Mouse (Mus musculus) stomach, postnatal 0 days (tissue): ENCODE data around the gene Fam221a. TPM values are rescaled to one million over a fixed set of nuclear protein-coding genes. Genes with fewer than 3 reads are reported as not detected.

ENCODE experiments used
- ATAC-seq: fragments of 200-750 bp; cut with Nextera tagmentation; 2 replicates; pipeline ENCODE4 v1.8.0; 2017; ENCODE audit not compliant: low FRiP score, low TSS enrichment
- DNase-seq: peaks from one replicate; pipeline ENCODE4 v3.0.0-alpha.2; 2016; ENCODE audit warnings: low spot score
- H3K27ac ChIP-seq: fragments of 300-500 bp; sonication (generic); replicated peaks from 2 replicates; pipeline ENCODE4 v1.5.1; 2014; ENCODE audit warnings: mild to moderate bottlenecking, control low read depth
- H3K27me3 ChIP-seq: fragments of 300-500 bp; sonication (generic); 2 replicates; pipeline ENCODE4 v1.6.1; 2014; ENCODE audit warnings: low read length; ENCODE audit not compliant: control insufficient read depth, insufficient read depth
- H3K36me3 ChIP-seq: fragments of 300-500 bp; sonication (generic); 2 replicates; pipeline ENCODE4 v1.6.1; 2014; ENCODE audit warnings: low read length, mixed read lengths; ENCODE audit not compliant: control insufficient read depth, insufficient read depth
- H3K4me1 ChIP-seq: fragments of 300-500 bp; sonication (generic); replicated peaks from 2 replicates; pipeline ENCODE4 v1.6.1; 2014; ENCODE audit warnings: antibody characterized with exemption; ENCODE audit not compliant: control insufficient read depth, insufficient read depth
- H3K4me2 ChIP-seq: fragments of 300-500 bp; sonication (generic); replicated peaks from 2 replicates; pipeline ENCODE4 v1.6.1; 2014; ENCODE audit warnings: low read depth, mild to moderate bottlenecking, control low read depth, moderate library complexity
- H3K4me3 ChIP-seq: fragments of 300-500 bp; sonication (generic); 2 replicates; pipeline ENCODE4 v1.5.1; 2014; ENCODE audit warnings: low read depth, low read length, control low read depth
- H3K9ac ChIP-seq: fragments of 300-500 bp; sonication (generic); 2 replicates; pipeline ENCODE4 v1.6.1; 2014; ENCODE audit warnings: mild to moderate bottlenecking, low read length, control low read depth, mixed read lengths
- H3K9me3 ChIP-seq: fragments of 300-500 bp; sonication (generic); 2 replicates; pipeline ENCODE4 v1.6.1; 2016; ENCODE audit warnings: low read length; ENCODE audit not compliant: control insufficient read depth
- CTCF ChIP-seq: IDR thresholded peaks from 2 replicates; pipeline ENCODE4 v1.5.1; 2016; ENCODE audit warnings: antibody characterized with exemption, low read depth, mild to moderate bottlenecking, moderate library complexity
- EP300 ChIP-seq: optimal IDR thresholded peaks from 2 replicates; pipeline ENCODE3; 2016; ENCODE audit warnings: antibody characterized with exemption
- WGBS: fragments of 180-500 bp; shearing (Covaris S2); extraction: QIAGEN DNeasy Blood & Tissue Kit; methylation state at CpG from one replicate; pipeline ENCODE4 v1.1.7; 2014; 5-methylcytosine and 5-hydroxymethylcytosine counted together
- polyA plus RNA-seq: library from polyadenylated mRNA; unstranded; fragments of >200 nt; fragmentation: Nextera tagmentation; extraction: Ambion mirVana; gene quantifications from 2 replicates; pipeline ENCODE4 v1.2.1, GENCODE M21; 2015

Gene Fam221a
- 4.4 and 4.7 TPM in 2 replicates for polyA plus RNA-seq

DNA sequence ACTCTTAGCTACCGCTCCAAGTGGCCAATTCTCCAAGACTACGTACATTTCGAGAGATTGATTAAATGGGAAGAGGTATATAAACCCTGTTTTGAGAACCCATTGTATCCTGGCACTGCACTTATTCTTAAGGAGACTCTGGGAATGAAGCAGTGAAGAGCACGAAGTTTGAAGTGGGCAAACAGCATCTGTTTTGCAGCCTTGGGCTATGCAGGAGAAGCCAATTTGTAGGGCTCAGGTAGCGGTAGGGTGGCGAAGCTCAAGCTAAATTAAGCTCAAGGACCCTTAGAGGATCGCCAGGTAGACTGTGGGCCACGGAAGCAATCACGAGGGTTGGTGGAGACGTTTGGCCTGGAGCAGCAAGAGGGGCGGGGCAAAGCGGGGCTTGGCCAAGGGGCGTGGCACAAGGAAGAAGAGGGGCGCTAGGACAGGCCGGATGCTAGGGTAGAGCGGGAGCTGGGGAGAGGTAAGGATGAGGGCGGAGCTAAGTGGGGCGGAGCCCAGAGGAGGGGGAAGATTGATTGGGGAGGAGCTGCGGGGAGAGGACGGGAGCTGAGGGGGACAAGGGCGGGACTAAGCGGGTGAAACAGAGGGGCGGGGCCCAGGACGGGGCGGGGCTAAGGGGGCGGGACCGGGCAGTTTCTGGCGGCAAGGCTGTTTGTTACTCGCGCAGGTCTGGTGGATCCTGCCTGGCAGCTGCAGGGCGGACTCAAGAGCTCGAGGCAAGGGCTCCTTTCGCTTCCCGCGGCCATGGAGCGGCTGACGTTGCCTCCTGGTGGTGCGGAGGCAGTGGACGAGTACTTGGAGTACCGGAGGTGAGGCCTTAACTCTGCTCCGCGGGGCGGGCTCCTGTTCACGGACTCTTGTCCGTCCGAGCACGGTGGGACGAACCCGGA, at the start of gene Fam221a:
TSS of gene Fam221a (plus strand) at position 581 of the 896 bp plus-strand sequence.
- H3K4me3 ChIP-seq: peak within 1 kb of the TSS; percentile 61
- H3K27ac ChIP-seq: peak within 1 kb of the TSS; percentile 88
- ATAC-seq (peak; percentile 99), DNase-seq (peak; percentile 98)
- no peaks in the 10 kb centered on the region for H3K27me3 ChIP-seq
- H3K4me2 ChIP-seq: peak within 1 kb of the TSS; percentile 74
- peak within 1 kb of the TSS; percentile 70 for H3K9ac ChIP-seq
- WGBS: 5% methylated on average over 44 of the region's 49 CpGs
- no peaks in the 10 kb centered on the region for H3K4me1 ChIP-seq
- TF ChIP-seq CTCF: peak; percentile 65
- TF ChIP-seq EP300: no peak
- H3K36me3 ChIP-seq: no peaks in the 10 kb centered on the region
- H3K9me3 ChIP-seq: no peaks in the 10 kb centered on the region

- no peaks in the 10 kb centered on the region for H3K9me3 ChIP-seq
- no peaks in the 10 kb centered on the region for H3K4me1 ChIP-seq
- under 1% methylated on average over 46 of the region's 47 CpGs for WGBS
- peak within 1 kb of the TSS; percentile 79 for H3K9ac ChIP-seq
- TF ChIP-seq EP300: no peak
- TF ChIP-seq CTCF: peak; percentile 79
- H3K27ac ChIP-seq: peak within 1 kb of the TSS; percentile 90
- H3K4me2 ChIP-seq: peak within 1 kb of the TSS; percentile 75
- ATAC-seq: peak; percentile 99
- DNase-seq: peak; percentile 99
- no peaks in the 10 kb centered on the region for H3K36me3 ChIP-seq
- peak within 1 kb of the TSS; percentile 70 for H3K4me3 ChIP-seq
- no peaks in the 10 kb centered on the region for H3K27me3 ChIP-seq
These were observed 48.5 kb upstream of the Fam221a start, which contains the start of gene Ccdc126 for GRCm38 (mm10) chr6:49318966-49319594. Ccdc126 (plus strand) TSS chr6:49319274.

DNA sequence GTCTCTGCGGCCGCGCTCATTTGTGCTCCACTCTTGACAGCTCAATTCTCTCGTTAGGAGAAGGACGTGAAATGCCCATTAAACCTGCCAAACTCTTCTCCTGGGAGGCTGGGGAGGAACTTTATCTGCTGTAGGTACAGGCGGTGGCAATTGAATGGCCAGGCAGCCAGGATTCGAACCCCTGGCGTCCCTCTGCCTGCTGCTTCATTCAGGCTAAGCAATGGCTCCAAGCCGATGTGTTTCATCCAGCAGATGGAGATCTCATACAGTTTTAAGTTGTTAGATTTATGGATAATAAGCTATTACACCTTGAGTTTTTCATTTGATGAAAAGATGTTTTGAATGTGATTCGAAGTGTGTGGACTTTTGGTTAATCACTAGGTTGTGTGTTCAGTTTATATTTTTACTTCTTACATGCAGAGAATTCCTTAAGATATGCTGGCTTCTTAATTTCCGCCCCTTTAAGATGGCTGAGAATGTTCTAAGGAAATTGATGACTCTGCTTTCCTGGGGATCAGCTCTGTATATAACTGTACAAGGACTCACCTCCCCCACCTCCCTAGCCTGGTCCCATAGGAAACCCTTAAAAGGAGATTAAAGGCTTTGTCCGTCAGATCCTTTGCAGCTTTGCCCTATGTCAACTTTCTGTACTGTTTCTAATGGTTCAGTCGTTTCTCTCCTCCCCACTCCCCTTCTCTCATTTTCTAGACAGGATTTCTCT, 47.8 kb upstream of the Fam221a start:
- peak overlapping the region; percentile 79 for H3K9ac ChIP-seq
- no peaks in the 10 kb centered on the region for H3K4me1 ChIP-seq
- 7% methylated on average over 13 of the region's 13 CpGs for WGBS
- H3K36me3 ChIP-seq: no peaks in the 10 kb centered on the region
- DNase-seq (no peak), ATAC-seq (peak; percentile 4; the same call in 1 of the 2 replicates)
- peak overlapping the region; percentile 90 for H3K27ac ChIP-seq
- H3K27me3 ChIP-seq: no peaks in the 10 kb centered on the region
- no peak for TF ChIP-seq EP300
- peak; percentile 51 for TF ChIP-seq CTCF
- no peaks in the 10 kb centered on the region for H3K9me3 ChIP-seq
- peak overlapping the region; percentile 75 for H3K4me2 ChIP-seq
- peak overlapping the region; percentile 70 for H3K4me3 ChIP-seq

- no peaks in the 10 kb centered on the region for H3K9me3 ChIP-seq
- H3K4me2 ChIP-seq: no peak overlapping the region
- no peak for DNase-seq
- no peak for ATAC-seq
- no peak for TF ChIP-seq CTCF
- no peak for TF ChIP-seq EP300
- H3K4me1 ChIP-seq: no peaks in the 10 kb centered on the region
- H3K27me3 ChIP-seq: no peaks in the 10 kb centered on the region
- H3K4me3 ChIP-seq: no peak overlapping the region
- no peak overlapping the region for H3K9ac ChIP-seq
- WGBS: 77% methylated on average over 3 of the region's 3 CpGs
- H3K27ac ChIP-seq: no peak overlapping the region
- H3K36me3 ChIP-seq: no peaks in the 10 kb centered on the region
These were observed 46.2 kb upstream of the Fam221a start for GRCm38 (mm10) chr6:49321341-49321740.

DNA sequence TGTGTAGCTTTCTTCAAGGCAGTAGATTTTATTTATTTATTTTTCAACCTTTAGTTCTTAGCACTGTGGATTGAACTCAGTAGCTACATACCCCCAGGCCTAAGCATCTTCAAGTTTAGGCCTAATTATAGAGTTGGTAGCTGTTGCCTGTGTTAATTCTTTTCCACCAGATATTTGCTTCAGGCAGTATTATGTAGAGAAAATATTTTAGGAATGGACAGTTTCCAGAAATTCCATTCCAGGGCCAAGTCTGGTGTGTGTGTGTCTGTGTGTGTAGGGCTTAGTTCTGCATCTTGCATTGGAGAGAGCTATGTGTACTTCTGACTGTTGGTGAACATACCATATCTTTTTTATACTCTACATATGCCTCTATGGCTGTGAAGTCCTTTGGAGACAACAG, 45.5 kb upstream of the Fam221a start:
- TF ChIP-seq CTCF (no peak), EP300 (no peak)
- no peak overlapping the region for H3K4me3 ChIP-seq
- DNase-seq: no peak
- no peaks in the 10 kb centered on the region for H3K27me3 ChIP-seq
- no peak overlapping the region for H3K9ac ChIP-seq
- no peaks in the 10 kb centered on the region for H3K36me3 ChIP-seq
- no peak overlapping the region for H3K27ac ChIP-seq
- H3K9me3 ChIP-seq: no peaks in the 10 kb centered on the region
- no peaks in the 10 kb centered on the region for H3K4me1 ChIP-seq
- no peak overlapping the region for H3K4me2 ChIP-seq
- no peak for ATAC-seq
